Comparison of ENCODE assay signal across 8 mouse cellular contexts in genomic region chr4:129701503-129702377, GRCm38 (mm10). TPM values are rescaled to one million over a fixed set of nuclear protein-coding genes. Genes with fewer than 3 reads are reported as not detected.
DNase-seq lines count a peak whose midpoint lies in the region; ATAC-seq and TF ChIP-seq lines count a peak whose summit lies in the region.

No protein-coding gene starts in this region.

- peak overlapping the region; percentile 80 for H3K27ac ChIP-seq in forebrain, embryonic 10.5 days
- H3K27ac ChIP-seq in heart, embryonic 15.5 days: peak overlapping the region; percentile 74
- no peak overlapping the region for H3K27ac ChIP-seq in liver, embryonic 13.5 days
- H3K27ac ChIP-seq in stomach, embryonic 15.5 days: peak overlapping the region; percentile 86

- no peaks in the 10 kb centered on the region for H3K27me3 ChIP-seq in E14TG2a.4 (ENCODE audit: insufficient read depth, low read length)
- H3K27me3 ChIP-seq in forebrain, embryonic 10.5 days (ENCODE audit: poor library complexity, severe bottlenecking): no peaks in the 10 kb centered on the region
- H3K27me3 ChIP-seq in heart, embryonic 15.5 days: no peaks in the 10 kb centered on the region
- no peaks in the 10 kb centered on the region for H3K27me3 ChIP-seq in liver, embryonic 13.5 days
- H3K27me3 ChIP-seq in stomach, embryonic 15.5 days (replicated peaks): no peaks in the 10 kb centered on the region

- H3K9ac ChIP-seq in heart, embryonic 15.5 days: peak overlapping the region; percentile 26; the same call in 1 of the 2 replicates
- no peak overlapping the region for H3K9ac ChIP-seq in liver, embryonic 13.5 days
- no peak overlapping the region for H3K9ac ChIP-seq in stomach, embryonic 15.5 days

- peak; percentile 91 for DNase-seq in c-Kit-positive CD71-positive TER-119-negative erythroid progenitor cells, embryonic 14.5 days (ENCODE audit: low read depth)
- peak; percentile 82 for DNase-seq in forebrain, embryonic 10.5 days (ENCODE audit: extremely low spot score, low spot score)
- peak; percentile 91 for DNase-seq in kidney, postnatal 14 days
- DNase-seq in liver, embryonic 13.5 days: peak; percentile 71
- peak; percentile 78 for DNase-seq in neural tube, embryonic 10.5 days (ENCODE audit: extremely low spot score, low spot score)

- peak; percentile 58 for TF ChIP-seq CTCF in E14TG2a.4 (conservative IDR thresholded peaks at IDR 0.05; ENCODE audit: low read length)

- no peaks in the 10 kb centered on the region for H3K9me3 ChIP-seq in E14TG2a.4 (ENCODE audit: low read length)
- no peaks in the 10 kb centered on the region for H3K9me3 ChIP-seq in forebrain, embryonic 10.5 days
- H3K9me3 ChIP-seq in heart, embryonic 15.5 days (replicated peaks): no peaks in the 10 kb centered on the region
- H3K9me3 ChIP-seq in liver, embryonic 13.5 days (replicated peaks): no peaks in the 10 kb centered on the region
- H3K9me3 ChIP-seq in stomach, embryonic 15.5 days: no peaks in the 10 kb centered on the region

- H3K36me3 ChIP-seq in E14TG2a.4 (ENCODE audit: insufficient read depth, low read length): peaks cover 27% of the 10 kb centered on the region
- peaks cover 61% of the 10 kb centered on the region for H3K36me3 ChIP-seq in forebrain, embryonic 10.5 days (replicated peaks)
- peaks cover 26% of the 10 kb centered on the region for H3K36me3 ChIP-seq in heart, embryonic 15.5 days
- peaks cover 49% of the 10 kb centered on the region for H3K36me3 ChIP-seq in liver, embryonic 13.5 days
- H3K36me3 ChIP-seq in stomach, embryonic 15.5 days: peaks cover 18% of the 10 kb centered on the region; the same call in 1 of the 2 replicates

- 0 out of 2 replicates have a peak, but pooled peaks have one; percentile 17 for ATAC-seq in heart, embryonic 15.5 days (replicated peaks; ENCODE audit: insufficient number of reproducible peaks, insufficient read depth, low FRiP score, low read depth)
- ATAC-seq in liver, embryonic 13.5 days (ENCODE audit: low read depth): peak; percentile 39
- ATAC-seq in stomach, embryonic 15.5 days (ENCODE audit: insufficient read depth, low FRiP score, low read depth): 0 out of 2 replicates have a peak, but pooled peaks have one; percentile 12

- peaks cover 11% of the 10 kb centered on the region for H3K4me1 ChIP-seq in E14TG2a.4 (replicated peaks; ENCODE audit: low read depth, low read length)
- H3K4me1 ChIP-seq in forebrain, embryonic 10.5 days: peaks cover 26% of the 10 kb centered on the region
- peaks cover 36% of the 10 kb centered on the region for H3K4me1 ChIP-seq in heart, embryonic 15.5 days (replicated peaks)
- H3K4me1 ChIP-seq in liver, embryonic 13.5 days (replicated peaks): peaks cover 20% of the 10 kb centered on the region
- H3K4me1 ChIP-seq in stomach, embryonic 15.5 days: peaks cover 24% of the 10 kb centered on the region

- no peak overlapping the region for H3K4me3 ChIP-seq in E14TG2a.4 (replicated peaks; ENCODE audit: low read length)
- H3K4me3 ChIP-seq in forebrain, embryonic 10.5 days: no peak overlapping the region
- H3K4me3 ChIP-seq in heart, embryonic 15.5 days: peak overlapping the region; percentile 12; the same call in 1 of the 2 replicates
- H3K4me3 ChIP-seq in liver, embryonic 13.5 days (replicated peaks): peak overlapping the region; percentile 16; the same call in 1 of the 2 replicates
- H3K4me3 ChIP-seq in stomach, embryonic 15.5 days (replicated peaks): 0 out of 2 replicates have a peak overlapping the region, but pooled peaks have one; percentile 12

- peak overlapping the region; percentile 40 for H3K4me2 ChIP-seq in heart, embryonic 15.5 days
- H3K4me2 ChIP-seq in liver, embryonic 13.5 days: peak overlapping the region; percentile 50
- H3K4me2 ChIP-seq in stomach, embryonic 15.5 days: peak overlapping the region; percentile 35; the same call in 1 of the 2 replicates

- WGBS in forebrain, embryonic 10.5 days: 58% methylated on average over 17 of the region's 17 CpGs
- 41% methylated on average over 17 of the region's 17 CpGs for WGBS in heart, embryonic 15.5 days
- 47% methylated on average over 17 of the region's 17 CpGs for WGBS in liver, embryonic 13.5 days (ENCODE audit: insufficient replicate concordance)
- 46% methylated on average over 17 of the region's 17 CpGs for WGBS in stomach, embryonic 15.5 days

RNA-seq across cellular contexts. Expression of gene Tmem39b, which starts 5.1 kb away (rescaled TPM):
- polyA plus RNA-seq in forebrain, embryonic 10.5 days (2016; fragmentation: Nextera tagmentation; extraction: Ambion mirVana): 15.7 and 20.0 TPM in 2 replicates
- polyA plus RNA-seq in heart, embryonic 15.5 days (2015; fragmentation: Nextera tagmentation; extraction: Ambion mirVana): 6.1 and 7.4 TPM in 2 replicates
- 4.0 and 4.4 TPM in 2 replicates for polyA plus RNA-seq in liver, embryonic 13.5 days (2015; fragmentation: Nextera tagmentation; extraction: Ambion mirVana)
- 11.4 and 11.5 TPM in 2 replicates for polyA plus RNA-seq in stomach, embryonic 15.5 days (2015; fragmentation: Nextera tagmentation; extraction: Ambion mirVana)

RNA-seq across cellular contexts. Expression of gene Kpna6, which starts 29.2 kb away (rescaled TPM):
- 14.0 and 15.1 TPM in 2 replicates for polyA plus RNA-seq in forebrain, embryonic 10.5 days (2016; fragmentation: Nextera tagmentation; extraction: Ambion mirVana)
- 13.6 and 16.6 TPM in 2 replicates for polyA plus RNA-seq in heart, embryonic 15.5 days (2015; fragmentation: Nextera tagmentation; extraction: Ambion mirVana)
- polyA plus RNA-seq in liver, embryonic 13.5 days (2015; fragmentation: Nextera tagmentation; extraction: Ambion mirVana): 7.2 and 9.0 TPM in 2 replicates
- 13.6 and 14.4 TPM in 2 replicates for polyA plus RNA-seq in stomach, embryonic 15.5 days (2015; fragmentation: Nextera tagmentation; extraction: Ambion mirVana)

RNA-seq across cellular contexts. Expression of gene Khdrbs1, which starts 40.4 kb away (rescaled TPM):
- 148 and 151 TPM in 2 replicates for polyA plus RNA-seq in forebrain, embryonic 10.5 days (2016; fragmentation: Nextera tagmentation; extraction: Ambion mirVana)
- 64.8 and 73.1 TPM in 2 replicates for polyA plus RNA-seq in heart, embryonic 15.5 days (2015; fragmentation: Nextera tagmentation; extraction: Ambion mirVana)
- 37.6 and 41.5 TPM in 2 replicates for polyA plus RNA-seq in liver, embryonic 13.5 days (2015; fragmentation: Nextera tagmentation; extraction: Ambion mirVana)
- 91.4 and 96.2 TPM in 2 replicates for polyA plus RNA-seq in stomach, embryonic 15.5 days (2015; fragmentation: Nextera tagmentation; extraction: Ambion mirVana)

Comparison
In these comparisons a context has a peak if more than half of its experiments do, and no peak if none do; other contexts are left out.
1. H3K4me3 ChIP-seq: peak in heart, embryonic 15.5 days (single experiment), liver, embryonic 13.5 days (single experiment) and stomach, embryonic 15.5 days (single experiment); none in E14TG2a.4 (single experiment) and forebrain, embryonic 10.5 days (single experiment).
2. Peak in every context shown above with its lines, with median percentiles within 50 percentile points of each other: DNase-seq, ATAC-seq and H3K4me2 ChIP-seq.